Mouse (Mus musculus) layer of hippocampus, postnatal 10 days (tissue): ENCODE measurements around the gene Doxl2. TPM values are rescaled to one million over a fixed set of nuclear protein-coding genes. Genes with fewer than 3 reads are reported as not detected.

Experiments
- DNase-seq, 2 experiments: peaks; one replicate each; pipeline ENCODE4 v3.0.0; 2021; ENCODE audit warnings: low spot score in 2 of 2
- total RNA-seq, 2 experiments: library from RNA; stranded (reverse); gene quantifications; 2 replicates each; pipeline ENCODE4 v1.2.3; 2021

The Doxl2 gene
- total RNA-seq, 2 experiments from 2014 or later: not detected

DNA sequence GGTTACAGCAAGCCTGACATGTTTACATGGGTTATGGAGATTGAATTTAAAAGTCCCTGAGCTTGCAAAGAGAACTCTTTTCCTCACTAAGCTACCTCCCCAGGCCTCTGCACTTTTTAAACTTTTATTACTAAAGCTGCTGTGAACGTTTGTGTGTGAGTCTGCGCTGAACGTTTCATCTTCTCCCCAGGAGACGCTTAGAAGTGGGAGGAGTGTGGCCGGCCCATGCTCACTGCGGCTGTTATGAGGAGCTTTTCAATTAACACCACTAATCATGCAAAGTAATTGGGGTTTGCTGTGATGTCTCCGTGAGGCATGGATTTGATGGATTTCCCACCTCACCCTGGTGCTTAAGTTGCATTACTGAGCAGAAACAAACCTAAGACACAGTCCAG is 34.4 kb downstream of the Doxl2 start:
- DNase-seq: no peak

- no peak for DNase-seq
These were observed 34.9 kb downstream of the Doxl2 start for GRCm38 (mm10) chr6:49009665-49010064.

DNA sequence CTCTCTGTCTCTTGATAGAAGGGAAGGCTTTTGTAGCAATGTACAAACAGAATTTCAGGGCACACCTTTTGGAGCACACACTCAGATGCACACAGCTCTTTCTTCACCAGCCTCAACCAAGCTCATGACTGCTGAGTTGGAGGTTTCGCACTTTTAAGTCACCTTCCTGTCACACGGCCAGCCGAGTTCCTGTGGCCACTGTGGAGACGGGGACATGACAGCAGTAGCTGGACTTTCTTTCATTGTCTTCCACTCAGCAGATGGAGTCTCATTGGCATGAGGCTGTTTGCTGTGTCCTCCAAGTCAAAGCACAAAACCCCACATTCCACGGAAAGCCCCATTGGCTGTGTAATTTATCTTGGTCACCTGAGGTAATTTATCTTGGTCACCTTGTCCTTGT is 36.4 kb downstream of the Doxl2 start:
- DNase-seq: no peak

GRCm38 (mm10) chr6:49013023-49013422 is 38.3 kb downstream of the Doxl2 start:
- no peak for DNase-seq

- DNase-seq: no peak
These were observed 38.7 kb downstream of the Doxl2 start for GRCm38 (mm10) chr6:49013458-49013857.

DNA sequence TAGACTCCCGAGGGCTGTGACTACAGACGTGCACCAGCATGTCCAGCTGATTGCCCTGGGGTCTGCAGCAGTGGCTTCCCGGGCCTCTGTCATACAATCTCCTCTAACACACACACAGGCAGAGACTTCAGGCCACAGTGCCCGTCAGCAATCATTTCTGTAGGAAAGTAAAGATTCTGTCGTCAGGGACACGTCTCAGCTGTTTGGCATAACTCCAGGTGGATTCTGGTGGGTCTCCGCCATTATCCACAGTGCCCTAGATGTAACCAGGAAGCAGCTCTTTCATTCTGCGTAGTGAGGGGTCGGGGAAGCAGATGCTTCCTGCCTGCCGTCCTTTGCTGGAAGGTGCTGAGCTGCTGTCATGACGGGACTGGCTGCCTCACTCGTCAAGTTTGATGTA is 42.4 kb downstream of the Doxl2 start:
- no peak for DNase-seq

GRCm38 (mm10) chr6:49019341-49019740 is 44.6 kb downstream of the Doxl2 start:
- DNase-seq: no peak

- DNase-seq: peak; percentile 47 to 63
These were observed 46.6 kb downstream of the Doxl2 start for GRCm38 (mm10) chr6:49021141-49022012.

DNA sequence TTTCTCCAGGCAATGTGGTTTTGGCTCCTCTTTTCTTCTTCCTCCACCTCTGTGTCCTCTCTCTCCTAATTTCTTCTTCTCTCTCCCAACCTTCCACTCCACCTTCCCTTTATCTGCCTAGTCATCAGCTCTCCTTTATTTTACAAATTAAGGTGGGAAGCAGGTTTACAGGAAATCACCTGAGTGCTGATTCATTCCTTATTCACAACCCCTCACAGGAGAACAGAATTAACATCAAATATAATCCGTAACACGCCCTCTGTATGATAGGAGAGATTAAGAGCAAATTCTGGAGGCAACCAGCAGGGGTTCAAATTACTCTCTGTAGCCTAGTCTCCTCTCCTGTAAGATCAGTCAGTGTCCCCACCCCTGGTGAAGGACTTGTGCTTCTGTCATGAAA is 47.6 kb downstream of the Doxl2 start:
- DNase-seq: no peak

DNA sequence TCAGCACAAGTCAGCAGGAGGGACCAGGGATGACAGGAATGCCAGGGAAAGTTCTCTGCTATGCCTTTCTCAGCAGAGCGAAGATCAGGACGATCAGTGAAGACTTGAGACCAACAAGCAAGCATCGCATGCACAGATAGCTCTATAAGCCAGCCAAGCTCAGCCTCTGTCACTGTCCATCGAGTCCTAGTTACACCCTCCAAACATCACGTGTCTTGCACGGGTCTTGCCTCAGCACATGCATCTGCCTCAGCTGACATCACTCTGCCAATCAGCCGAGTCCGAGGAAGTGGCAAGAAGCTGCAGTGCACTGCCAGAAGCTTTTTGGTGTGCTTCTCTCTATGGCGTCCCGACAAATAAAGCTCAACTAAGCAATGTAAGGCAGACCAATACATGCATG is 48.6 kb downstream of the Doxl2 start:
- no peak for DNase-seq

DNA sequence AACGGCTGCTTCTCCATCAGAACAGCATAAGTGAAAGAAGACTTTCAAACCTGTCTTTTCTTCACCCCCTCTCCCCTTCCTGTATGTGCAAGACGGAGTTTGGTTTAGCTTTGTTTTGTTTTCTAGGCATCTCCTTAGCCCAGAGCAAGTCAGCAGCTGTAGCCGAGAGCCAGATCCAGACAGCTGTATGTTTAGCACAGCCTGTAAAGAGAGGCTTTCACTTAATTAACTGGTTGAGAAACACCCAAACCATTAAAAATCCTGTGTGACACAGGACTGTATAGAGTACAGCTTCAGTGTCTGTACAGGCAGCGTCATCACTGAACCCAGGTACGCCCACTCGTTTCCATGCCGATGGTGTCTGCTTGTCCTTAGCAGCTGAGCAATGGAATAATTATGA is 50.5 kb downstream of the Doxl2 start:
- no peak for DNase-seq

DNA sequence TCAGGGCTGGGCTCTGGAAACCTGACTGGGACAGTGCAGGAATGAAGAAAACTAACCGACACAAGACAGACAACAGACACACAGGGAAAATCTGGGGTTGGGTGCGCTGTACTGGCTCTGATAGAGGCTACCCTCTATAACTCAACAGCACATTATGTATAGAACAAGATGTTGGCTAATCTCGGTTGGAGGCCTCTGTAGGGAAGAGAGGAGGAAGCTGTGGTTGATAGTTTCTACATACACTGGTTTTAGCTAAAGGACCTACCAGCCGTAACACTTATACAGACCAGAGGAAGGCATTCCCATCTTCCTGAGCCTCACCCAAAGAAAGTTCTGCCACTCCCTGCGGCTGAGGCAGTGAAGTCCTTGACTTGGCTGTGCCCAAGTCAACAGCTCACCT is 51.7 kb downstream of the Doxl2 start:
- no peak for DNase-seq

DNA sequence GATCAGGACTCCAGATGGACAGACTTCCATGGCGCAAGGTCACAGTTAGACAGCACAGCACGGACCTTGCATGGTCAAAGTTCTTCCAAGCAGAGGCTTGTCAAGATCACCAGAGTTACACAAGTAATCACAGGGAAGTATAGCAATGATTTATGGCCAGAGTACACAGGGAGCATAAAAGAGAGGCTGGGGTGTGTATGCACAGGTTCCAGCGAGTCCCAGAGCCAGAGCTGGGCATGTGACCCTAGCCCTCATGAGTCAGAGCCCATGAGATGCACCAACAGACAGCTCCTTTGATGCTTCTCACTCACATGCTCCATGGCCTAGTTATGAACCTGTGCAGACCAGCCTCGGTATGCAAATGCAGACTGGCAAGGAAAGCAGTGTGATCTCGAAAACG is 53.3 kb downstream of the Doxl2 start:
- no peak for DNase-seq

Other genes starting within 250 kb of the Doxl2 start
- 1 to 10 TPM; 3.0 to 3.2 TPM for gene Gimap1, start 235.9 kb upstream of the Doxl2 start, total RNA-seq
- gene Gimap5, start 228.8 kb upstream of the Doxl2 start, total RNA-seq: 1 to 10 TPM in 1 of 2 experiments, under 1 TPM in 1; 0.98 to 1.2 TPM
- not detected for gene Gimap3, start 204.1 kb upstream of the Doxl2 start, total RNA-seq
- 10 to 100 TPM; 14.7 to 15.4 TPM for gene Tmem176a, start 134.0 kb upstream of the Doxl2 start, total RNA-seq
- gene Tmem176b, start 133.5 kb upstream of the Doxl2 start, total RNA-seq: 10 to 100 TPM; 45.6 to 47.8 TPM
- not detected for gene Aoc1, start 102.1 kb upstream of the Doxl2 start, total RNA-seq
- not detected for gene 1600015I10Rik, start 45.1 kb upstream of the Doxl2 start, total RNA-seq
- gene Svs1, start 11.9 kb downstream of the Doxl2 start, total RNA-seq: not detected
- under 1 TPM; 0.53 to 0.58 TPM for gene Gpnmb, start 61.6 kb downstream of the Doxl2 start, total RNA-seq
- gene Malsu1, start 98.8 kb downstream of the Doxl2 start, total RNA-seq: 10 to 100 TPM; 24.5 to 34.2 TPM
- gene Igf2bp3, start 240.0 kb downstream of the Doxl2 start, total RNA-seq: 1 to 10 TPM; 1.4 TPM